Mouse (Mus musculus) fat pad, adult 2 months (tissue): ENCODE measurements around the gene Paqr6.
A peak's percentile ranks its signal among the peaks of the same experiment; 100 is the strongest.

Experiments used
- DNase-seq: peaks from one replicate; pipeline ENCODE4 v3.0.0-alpha.2; 2011; ENCODE audit warnings: low read depth, low spot score; ENCODE audit errors: extremely low read depth

Paqr6 gene

DNA sequence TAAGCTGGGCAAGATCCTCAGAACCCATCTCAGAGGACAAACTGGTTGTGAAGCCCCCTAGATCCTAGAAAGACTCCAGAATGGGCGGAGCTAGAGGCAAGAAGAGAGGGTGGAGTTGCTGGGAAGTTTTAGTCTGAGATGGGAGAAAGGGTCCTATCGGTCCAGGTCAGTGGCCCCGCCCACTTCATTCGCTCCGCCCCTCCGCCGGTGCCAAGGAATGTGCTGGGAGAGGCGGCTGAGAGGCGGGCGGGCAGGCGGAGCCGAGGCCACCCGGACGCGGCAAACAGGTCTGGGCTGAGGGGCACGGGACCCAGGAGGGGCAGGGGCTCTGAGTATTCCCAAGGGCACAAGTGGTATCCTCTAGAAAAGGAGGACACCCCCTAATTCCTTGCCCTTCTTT, at the start of gene Paqr6:
Gene Paqr6 (plus strand): TSS at position 248 of the 400 bp plus-strand sequence.
- DNase-seq: no peak

DNA sequence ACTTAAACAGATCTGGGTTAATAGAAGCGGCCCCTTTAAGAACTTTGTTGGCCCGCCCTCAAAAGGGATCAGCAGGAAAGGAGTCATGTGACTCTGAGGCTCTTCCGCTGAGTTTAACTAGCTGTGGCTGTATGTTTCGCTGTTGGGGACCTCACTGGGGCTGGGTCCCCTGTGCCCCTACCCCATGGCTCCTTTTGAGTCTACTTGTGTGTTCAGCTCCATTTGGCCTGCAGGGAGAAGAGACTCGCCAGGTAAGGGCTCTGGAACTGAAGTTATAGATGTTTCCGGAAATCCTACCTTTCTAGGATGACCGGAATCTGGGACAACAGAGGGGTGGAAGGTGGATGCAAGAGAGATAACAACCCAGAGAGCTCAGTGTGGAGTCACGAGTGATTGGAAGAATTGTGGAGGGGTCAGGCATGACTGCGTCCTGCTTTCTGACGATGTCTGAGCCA, 39.4 kb upstream of the Paqr6 start, which contains the start of gene Glmp:
Gene Glmp (plus strand): TSS at position 73 of the 455 bp plus-strand sequence.
- no peak for DNase-seq

DNA sequence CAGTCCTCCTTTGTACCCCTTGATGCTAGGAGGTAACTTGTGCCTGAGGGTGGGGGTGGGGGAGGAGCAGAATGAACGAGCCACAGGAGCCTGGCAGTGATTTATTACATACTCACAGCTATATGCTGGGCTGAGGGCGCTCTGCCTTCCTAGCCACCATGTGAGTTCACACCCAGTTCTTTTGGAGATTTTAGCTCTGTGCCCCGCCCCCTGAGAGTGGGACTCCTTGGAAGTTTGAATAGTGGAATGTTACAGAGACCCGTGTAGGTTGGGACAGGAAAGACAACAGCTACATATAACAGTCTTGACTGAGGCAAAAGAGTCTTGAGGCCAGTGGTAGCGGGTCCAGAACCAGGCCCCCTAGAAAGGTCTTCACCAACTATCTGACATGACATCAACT, 35.4 kb upstream of the Paqr6 start:
- no peak for DNase-seq

DNA sequence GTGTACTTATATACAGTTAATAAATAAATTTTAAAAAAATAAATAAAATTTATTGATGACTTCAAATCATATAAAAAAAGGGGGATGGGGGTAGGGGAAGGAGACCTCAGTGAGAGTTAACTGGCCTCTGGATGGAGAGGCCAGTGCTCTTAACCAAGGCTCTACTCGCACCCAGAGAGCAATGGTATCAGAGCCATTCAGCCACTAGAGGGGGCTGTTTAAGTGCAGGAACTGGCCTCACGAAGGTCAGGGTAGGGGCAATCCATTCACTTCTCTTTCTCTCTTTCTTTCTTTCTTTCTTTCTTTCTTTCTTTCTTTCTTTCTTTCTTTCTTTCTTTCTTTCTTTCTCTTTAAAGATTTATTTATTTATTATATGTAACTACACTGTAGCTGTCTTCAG, 33.1 kb upstream of the Paqr6 start:
- no peak for DNase-seq

DNA sequence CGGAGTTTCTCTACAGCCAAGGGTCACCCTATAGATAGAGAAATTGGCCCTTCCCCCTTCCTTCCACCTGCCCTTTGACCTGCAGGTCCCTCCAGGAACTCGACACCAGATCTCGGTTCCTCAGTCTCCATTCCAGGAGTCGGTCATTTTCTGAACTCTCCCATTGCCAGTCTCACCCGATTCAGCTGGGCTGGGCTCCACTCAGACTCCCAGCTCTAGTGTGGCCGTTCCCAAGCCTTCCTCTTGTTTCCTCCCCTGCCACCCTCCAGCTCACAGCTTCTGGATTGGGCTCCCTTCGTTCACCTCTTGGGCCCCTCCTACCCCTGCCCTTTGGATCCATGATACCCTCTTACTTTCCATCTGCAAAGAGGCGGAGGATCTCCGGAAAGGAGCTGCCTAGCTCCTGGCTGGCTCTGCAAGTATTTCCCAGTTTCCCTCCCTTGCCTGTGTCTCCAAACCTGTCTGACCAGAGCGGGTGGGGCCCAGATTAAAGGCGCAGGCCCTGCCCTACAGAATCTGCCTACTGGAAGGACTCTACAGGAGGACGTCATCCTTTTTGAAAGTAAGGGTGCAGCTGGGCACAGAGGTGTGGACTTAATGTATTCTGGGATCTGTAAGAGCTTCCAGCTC, 30.2 kb upstream of the Paqr6 start:
- no peak for DNase-seq

DNA sequence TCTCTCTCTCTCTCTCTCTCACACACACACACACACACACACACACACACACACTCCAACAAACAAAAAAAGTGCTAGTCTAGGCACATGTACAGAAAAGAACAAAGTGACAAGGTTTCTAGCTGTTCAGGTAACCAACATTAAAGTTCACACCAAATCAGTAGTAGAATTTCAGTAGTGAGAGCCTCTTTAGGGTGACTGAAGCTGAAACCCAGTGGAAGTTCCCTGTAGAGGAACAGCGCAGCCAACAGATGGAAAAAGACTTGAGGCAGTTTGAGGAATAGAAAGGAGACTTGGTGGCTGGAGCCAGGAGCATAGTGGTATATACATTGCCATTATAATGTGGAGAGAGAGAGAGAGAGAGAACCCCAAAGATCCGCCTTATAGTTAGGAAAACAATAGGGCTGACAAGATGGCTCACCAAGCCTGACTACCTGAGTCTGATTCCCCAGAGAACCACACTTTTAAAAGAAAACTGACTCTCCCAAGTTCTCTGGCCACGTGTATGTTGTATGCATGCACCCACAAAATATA, 29.4 kb upstream of the Paqr6 start:
- no peak for DNase-seq

DNA sequence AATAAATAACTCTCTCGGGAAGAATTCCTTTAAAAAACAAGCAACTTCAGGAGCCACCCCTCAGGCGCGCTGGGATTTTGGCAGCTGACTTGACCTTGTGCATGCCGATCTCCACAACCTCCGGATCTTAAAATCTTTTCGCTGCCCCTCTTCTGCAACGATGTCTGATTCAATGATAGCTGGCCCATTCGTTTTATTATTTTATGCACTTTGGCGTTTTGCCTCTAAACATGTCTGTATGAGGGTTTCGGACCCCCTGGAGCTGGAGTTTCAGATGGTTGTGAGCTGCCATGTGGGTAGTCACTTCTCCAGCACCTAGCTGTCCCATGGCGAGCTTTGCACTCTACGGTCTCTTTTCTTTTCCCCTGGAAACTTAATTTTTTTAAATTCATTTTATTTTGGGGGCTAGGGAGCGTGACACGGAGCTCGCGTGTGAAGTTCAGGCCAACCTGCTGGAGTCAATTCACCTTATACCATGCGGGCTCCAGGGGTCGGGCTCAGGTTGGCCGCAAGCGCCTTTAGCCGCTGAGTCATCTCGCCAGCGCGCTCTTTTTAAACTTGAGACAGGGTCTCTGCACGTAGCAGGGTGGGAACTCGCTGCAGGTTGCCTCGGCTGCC, 28.8 kb upstream of the Paqr6 start:
- DNase-seq: no peak

DNA sequence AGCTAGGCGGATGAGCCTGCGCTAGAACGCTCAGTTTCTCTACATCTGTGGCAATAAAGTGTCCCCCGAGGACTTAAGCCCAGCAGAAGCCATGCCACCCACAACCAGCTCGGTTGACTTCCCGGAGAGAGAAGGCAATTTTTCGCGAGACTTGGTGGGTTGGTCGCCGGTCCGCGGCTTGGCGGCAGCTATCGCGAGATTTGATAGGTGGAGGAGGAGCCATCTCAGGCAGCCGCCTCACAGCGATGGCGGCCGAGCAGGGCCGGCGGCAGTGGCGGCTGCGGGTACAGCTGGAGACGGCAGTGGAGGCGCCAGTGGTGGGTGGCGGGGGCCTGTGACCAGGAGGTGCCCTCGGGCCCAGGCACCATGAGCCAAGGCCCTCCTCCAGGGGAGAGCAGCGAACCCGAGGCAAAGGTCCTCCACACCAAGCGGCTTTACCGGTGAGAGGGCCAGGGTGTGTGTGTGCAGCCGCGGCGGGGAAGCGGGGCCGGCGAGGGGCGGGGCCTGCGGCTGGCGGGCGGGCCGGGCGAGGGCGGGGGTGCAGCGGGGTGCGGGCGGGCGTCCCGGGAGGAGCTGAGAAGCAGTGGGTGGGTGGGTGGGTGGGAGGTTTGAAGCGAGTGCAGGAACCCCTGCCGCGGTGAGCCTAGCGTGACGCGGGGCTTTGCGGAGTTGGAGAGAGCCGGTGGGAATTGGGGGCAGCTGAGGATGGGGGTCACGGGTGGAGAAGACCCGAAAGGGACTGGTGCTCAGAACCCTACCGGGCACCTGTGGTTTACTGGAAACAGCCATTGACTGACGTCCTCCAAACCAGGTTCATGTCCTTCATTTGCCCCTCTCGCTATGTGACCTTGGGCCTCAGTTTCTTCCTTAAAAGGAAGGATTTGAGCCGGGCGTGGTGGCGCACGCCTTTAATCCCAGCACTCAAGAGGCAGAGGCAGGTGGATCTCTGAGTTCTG, 28.0 kb upstream of the Paqr6 start, which contains the start of the genes Tmem79 and Smg5:
Gene Tmem79 (minus strand): TSS at position 91 of the 956 bp plus-strand sequence.
Gene Smg5 (plus strand): TSS at position 203 of the 956 bp plus-strand sequence.
- no peak for DNase-seq

DNA sequence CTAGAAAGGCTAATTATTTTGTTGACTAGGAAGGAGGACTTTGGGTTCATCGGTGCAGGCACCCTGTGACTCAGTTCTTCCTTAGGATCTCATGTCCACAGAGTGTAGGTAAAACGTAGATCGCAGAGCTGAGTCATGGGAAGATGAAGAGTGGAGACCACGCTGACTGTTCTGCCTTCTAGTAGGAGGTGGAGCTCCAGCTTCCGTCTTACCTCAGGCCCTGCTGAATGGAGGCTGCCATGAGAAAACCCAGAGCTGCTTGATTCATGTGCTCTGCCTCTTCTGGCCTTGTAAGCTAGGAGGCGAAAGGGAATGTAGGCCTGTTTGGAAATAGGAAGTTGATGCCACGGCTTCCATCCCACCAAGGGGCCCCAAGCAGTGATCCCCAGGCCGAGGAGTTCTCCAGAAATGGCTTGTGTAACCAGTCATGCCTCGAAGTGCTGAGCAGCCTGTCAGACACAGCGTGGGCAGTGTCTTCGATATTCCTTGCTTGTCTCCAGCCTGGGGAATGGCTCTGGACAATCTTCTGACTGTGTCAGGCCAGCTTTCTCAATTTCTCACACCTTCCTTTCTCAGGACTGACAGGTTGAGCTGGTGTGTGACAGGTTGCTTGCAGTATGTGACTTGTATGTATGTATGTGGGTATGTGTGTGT, 26.9 kb upstream of the Paqr6 start:
- peak; percentile 91 for DNase-seq

DNA sequence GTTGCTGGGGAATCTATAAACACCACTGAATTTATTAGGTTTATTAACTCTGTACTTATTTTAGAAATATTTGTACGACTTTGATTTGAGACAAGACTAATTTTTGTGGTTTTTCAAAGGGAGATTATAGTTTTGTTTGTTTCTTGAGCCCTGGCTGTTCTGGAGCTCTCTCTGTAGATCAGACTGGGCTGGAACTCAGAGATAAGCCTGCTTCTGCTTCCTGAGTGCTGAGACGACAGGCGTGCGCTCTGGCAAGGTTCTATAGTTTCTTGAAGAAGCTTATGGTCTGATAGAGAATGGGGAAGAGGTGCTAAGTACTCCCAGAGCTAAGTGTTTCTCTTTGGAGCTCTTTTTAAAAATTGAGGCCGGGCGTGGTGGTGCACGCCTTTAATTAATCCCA, 26.1 kb upstream of the Paqr6 start:
- DNase-seq: no peak

DNA sequence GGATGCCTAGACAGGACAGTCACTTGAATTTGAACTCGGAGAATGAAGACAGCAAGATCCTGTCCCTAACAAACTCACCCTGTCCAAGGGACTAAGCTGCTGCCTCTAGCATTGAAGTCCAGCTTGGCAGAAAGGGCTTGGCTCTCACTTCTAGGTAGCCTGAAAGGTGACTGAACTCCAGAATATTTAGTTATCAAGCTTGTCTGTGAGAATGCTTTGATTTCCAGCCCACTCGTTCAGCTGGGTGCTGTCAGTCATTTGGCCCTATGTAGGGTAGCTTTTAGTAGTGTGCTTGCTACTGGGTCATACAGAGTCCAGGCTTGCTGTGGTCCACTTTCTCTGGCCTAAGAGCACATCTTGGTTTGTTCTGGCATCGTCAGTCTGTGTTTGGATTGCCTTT, 25.4 kb upstream of the Paqr6 start:
- DNase-seq: no peak

DNA sequence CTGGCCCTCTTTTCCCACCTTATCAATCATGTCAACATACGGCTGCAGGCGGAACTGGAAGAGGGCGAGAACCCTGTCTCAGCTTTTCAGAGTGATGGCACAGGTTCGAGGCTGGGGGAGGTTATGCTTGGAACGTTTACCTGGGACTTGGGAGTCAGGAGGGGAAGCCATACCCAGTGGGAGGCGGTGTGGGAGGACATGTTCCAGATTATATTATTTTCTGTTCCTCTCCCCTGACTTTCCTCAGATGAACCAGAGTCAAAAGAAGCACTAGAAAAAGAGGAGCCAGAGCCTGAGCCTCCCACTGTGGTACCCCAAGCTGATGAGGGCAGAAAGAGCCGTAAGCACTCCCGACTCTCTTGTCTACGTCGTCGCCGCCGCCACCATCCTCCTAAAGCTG, 13.7 kb upstream of the Paqr6 start:
- DNase-seq: no peak

DNA sequence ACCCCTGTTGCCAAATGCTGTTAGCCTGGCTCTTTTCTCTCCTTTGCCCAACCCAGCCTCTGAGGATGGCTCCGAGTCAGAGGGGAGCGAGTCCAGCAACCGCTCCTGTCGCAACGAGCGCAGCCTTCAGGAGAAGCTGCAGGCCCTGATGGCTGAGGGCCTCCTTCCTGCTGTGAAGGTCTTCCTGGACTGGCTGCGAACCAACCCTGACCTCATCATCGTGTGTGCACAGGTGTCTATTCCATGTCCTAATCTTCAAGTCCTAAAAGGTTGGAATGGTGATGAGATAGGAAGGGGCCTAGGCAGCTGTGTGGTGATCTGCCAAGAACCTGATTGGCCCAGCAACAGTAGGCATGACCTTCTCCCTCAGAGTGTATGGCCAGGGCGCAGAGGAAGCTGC, 11.5 kb upstream of the Paqr6 start:
- no peak for DNase-seq

DNA sequence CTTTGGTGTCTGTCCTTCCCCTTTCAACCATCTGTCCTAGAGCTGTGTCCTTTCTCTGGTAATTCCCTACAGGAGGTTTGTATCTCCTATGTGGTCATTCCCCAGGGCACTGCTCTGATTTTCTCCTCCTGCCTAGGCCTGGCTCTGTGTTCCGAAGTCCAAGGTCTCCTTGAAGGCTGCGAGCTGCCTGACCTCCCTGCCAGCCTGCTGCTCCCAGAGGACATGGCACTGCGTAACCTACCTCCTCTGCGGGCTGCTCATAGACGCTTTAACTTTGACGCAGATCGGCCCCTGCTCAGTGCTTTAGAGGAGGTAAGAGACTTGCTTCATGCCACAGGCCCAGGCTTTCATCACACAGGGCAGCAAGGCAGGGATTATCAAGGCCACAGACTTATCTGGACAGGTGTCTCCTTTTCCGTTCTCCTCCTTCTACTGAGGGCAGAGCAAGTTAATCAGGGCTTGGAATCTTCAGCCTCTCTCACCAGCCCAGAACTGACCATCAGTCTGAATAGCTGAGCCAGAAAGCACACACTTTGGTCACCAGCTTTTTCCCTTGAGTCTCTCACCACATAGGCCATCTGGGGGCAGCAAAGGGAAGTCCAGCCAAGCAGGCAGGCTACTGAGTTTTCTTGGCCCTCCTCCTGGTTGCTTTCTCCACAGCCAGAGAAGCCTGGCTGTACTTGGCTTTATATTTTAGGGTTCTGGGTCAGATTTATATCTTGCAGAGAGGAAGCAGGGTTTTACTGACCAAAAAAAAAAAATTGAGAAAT, 9.8 kb upstream of the Paqr6 start:
- no peak for DNase-seq

DNA sequence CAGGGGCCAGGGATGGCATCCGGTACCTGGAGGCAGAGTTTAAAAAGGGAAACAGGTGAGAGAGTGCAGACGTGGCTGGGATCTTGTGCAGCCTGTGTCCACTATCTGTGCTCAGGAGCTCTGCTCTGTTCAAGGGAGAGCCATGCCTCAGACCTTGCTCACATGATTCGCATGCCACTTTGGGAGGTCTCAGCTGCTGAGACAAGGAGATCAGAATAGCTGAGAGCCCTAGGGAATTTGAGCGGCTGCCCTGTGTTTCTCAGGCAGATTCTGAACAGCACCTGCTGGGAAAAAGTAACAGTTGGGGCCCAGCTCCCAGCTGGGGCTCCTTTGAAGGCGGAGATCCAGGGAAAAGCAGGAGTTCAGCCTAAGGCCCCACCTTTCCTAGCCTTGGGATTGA, 4.8 kb upstream of the Paqr6 start:
- no peak for DNase-seq

DNA sequence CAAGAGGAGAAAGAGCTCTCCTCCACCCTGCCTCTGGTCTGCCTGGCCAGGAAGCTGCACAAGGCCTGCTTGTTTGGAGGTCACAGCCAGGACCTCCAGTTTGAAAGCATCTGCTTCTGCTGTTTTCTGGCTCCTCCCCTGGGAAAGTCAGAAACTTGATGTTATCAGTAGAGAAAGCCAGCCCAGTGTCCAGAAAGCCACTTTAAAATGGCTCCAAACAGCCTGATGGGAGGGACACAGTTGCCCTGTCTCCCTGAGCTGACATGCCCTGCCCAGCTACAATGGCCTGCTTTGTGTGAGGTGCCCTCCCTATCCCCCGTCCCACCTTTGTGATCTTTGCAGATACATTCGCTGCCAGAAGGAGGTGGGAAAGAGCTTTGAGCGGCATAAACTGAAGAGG, 4.4 kb upstream of the Paqr6 start:
- DNase-seq: no peak

DNA sequence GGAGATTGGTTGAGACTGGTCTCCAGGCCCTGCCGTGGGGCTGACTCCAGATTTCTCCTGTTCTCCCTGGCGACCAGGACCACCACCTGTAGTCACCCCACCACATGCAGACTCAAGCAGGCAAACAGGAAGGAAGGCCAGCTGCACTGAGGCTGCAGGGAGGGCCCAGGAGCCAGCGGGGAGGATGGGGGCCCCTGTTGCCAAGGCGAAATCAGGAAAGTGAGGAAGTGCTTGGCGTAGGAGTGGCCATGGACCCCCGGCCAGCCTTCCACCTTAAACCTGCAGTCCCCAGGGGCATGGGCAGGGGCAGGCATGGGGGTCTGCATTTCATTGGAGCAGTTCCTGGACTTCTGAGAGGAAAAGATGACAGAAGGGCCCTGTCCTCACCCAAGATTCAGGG, 3.3 kb upstream of the Paqr6 start:
- DNase-seq: no peak

DNA sequence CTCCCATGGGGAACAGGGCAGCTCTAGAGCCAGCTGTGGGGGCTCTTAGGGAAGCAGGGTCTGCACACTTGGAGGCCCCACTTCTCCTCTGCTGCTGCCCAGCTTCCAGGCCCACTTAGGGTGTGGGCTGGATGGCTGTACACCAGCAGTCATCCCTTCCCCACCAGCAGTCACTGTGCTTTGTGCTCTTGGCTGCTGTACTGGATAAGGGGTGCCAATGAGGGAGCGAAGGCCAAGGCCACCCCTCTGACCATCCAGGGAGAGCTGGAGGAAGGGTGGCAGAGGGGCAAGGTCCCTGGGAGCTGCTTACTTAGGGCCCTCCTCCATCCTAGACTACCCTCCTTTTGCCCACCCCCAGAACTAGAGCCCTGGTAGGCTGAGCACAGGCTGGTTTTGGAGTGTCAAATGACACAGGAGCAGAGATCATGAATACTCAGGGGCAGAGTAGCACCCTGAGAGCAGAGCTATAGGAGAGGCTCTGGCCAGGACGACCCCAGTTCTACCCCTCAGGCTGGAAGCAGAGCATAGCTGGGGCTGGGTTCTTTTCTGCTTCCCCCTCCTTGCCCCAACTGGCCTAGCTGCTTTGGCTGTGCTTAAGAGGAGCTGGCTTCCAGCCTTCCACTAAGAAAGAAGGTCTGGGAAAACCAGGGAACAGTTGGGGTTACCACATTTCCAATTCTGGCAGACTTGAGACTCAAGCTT, 2.6 kb upstream of the Paqr6 start:
- DNase-seq: no peak

DNA sequence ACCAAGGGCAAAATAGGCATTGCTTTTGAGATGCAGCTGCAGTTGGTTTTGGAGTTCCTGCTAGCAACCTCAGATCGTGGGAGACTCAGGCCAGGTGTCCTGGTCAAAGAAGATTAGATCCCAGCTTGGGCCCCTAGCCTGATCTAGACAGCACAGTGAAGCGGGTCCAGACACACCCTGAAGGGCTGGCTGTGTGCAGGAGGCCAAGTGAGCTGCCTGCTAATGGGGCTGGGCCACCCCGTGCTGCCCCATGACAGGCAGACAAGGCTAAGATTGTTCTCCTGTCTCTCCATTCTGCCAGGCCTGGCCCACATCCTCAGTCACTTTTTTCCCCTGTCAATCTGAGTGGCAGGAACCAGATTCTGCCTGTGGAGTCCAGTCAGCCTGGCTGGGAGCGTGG, 684 bp upstream of the Paqr6 start:
- DNase-seq: no peak
